26 mouse cellular contexts compared by ENCODE assay signal in genomic region chr6:127130377-127130776, GRCm38 (mm10). TPM values are rescaled to one million over a fixed set of nuclear protein-coding genes. Genes with fewer than 3 reads are reported as not detected.
DNase-seq lines count a peak whose midpoint lies in the region; ATAC-seq and TF ChIP-seq lines count a peak whose summit lies in the region.
"Had no signal": no experiment of that assay in that cellular context is flagged by ENCODE, and none has a peak within 500 bp of the region (broad histone marks: within the 10 kb centered on the region; RNA-seq: fewer than 3 reads in every experiment).

No protein-coding gene starts in this region.

- no peak overlapping the region for H3K4me2 ChIP-seq in midbrain, embryonic 15.5 days
- no peak overlapping the region for H3K4me2 ChIP-seq in heart, embryonic 12.5 days
- H3K4me2 ChIP-seq: embryonic facial prominence, embryonic 15.5 days; heart, embryonic 13.5 days; hindbrain, embryonic 15.5 days; kidney, embryonic 15.5 days; limb, embryonic 15.5 days; liver, embryonic 15.5 days had no signal

- peaks cover 38% of the 10 kb centered on the region for H3K36me3 ChIP-seq in E14TG2a.4 (ENCODE audit: insufficient read depth, low read length)
- H3K36me3 ChIP-seq in midbrain, embryonic 15.5 days (replicated peaks) = no peaks in the 10 kb centered on the region
- peaks cover 86% of the 10 kb centered on the region for H3K36me3 ChIP-seq in heart, embryonic 12.5 days
- H3K36me3 ChIP-seq: hindbrain, embryonic 15.5 days had no signal

- H3K4me1 ChIP-seq in E14TG2a.4 (replicated peaks; ENCODE audit: low read depth, low read length) = peaks cover 56% of the 10 kb centered on the region
- H3K4me1 ChIP-seq in midbrain, embryonic 15.5 days = peaks cover 21% of the 10 kb centered on the region
- peaks cover 6% of the 10 kb centered on the region for H3K4me1 ChIP-seq in heart, embryonic 12.5 days (replicated peaks)
- H3K4me1 ChIP-seq: kidney, embryonic 15.5 days; limb, embryonic 15.5 days; liver, embryonic 15.5 days had no signal

- no peak overlapping the region for H3K9ac ChIP-seq in midbrain, embryonic 15.5 days
- no peak overlapping the region for H3K9ac ChIP-seq in heart, embryonic 12.5 days
- H3K9ac ChIP-seq: embryonic facial prominence, embryonic 15.5 days; heart, embryonic 13.5 days; hindbrain, embryonic 15.5 days; kidney, embryonic 15.5 days; limb, embryonic 15.5 days; liver, embryonic 15.5 days had no signal

- H3K27me3 ChIP-seq in E14TG2a.4 (ENCODE audit: insufficient read depth, low read length) = peaks cover 38% of the 10 kb centered on the region
- no peaks in the 10 kb centered on the region for H3K27me3 ChIP-seq in midbrain, embryonic 15.5 days (replicated peaks)
- no peaks in the 10 kb centered on the region for H3K27me3 ChIP-seq in heart, embryonic 12.5 days (replicated peaks)
- H3K27me3 ChIP-seq: embryonic facial prominence, embryonic 15.5 days; heart, embryonic 13.5 days; hindbrain, embryonic 15.5 days; kidney, embryonic 15.5 days; limb, embryonic 15.5 days; liver, embryonic 15.5 days; Patski had no signal

- WGBS in midbrain, embryonic 15.5 days = 48% methylated on average over 13 of the region's 13 CpGs
- WGBS in heart, embryonic 12.5 days = 72% methylated on average over 13 of the region's 13 CpGs

- DNase-seq in frontal cortex, adult 2 months (ENCODE audit: extremely low spot score in 1 of 2, low spot score in 1 of 2) = no peak
- DNase-seq in ZHBTc4 (ENCODE audit: low read depth, low spot score) = peak; percentile 81
- no peak for DNase-seq in right cerebral cortex, adult 18-20 months
- DNase-seq: adrenal gland, postnatal 14 days; cerebellum, adult 11-12 months; cerebellum, postnatal 25 days; embryo, embryonic 11 days; heart, adult 11 months; retina, postnatal 1 day; thymus, postnatal 4 days had no signal

- H3K27ac ChIP-seq in midbrain, embryonic 15.5 days = no peak overlapping the region
- no peak overlapping the region for H3K27ac ChIP-seq in heart, embryonic 12.5 days (ENCODE audit: poor library complexity, severe bottlenecking)
- H3K27ac ChIP-seq: embryonic facial prominence, embryonic 15.5 days; heart, embryonic 13.5 days; hindbrain, embryonic 15.5 days; kidney, embryonic 15.5 days; limb, embryonic 15.5 days; liver, embryonic 15.5 days; macrophage had no signal

- ATAC-seq in frontal cortex, adult (ENCODE audit: low TSS enrichment) = peak; percentile 52; the same call in 1 of the 2 replicates
- ATAC-seq in midbrain, embryonic 15.5 days (replicated peaks) = 0 out of 2 replicates have a peak, but pooled peaks have one; percentile 32
- ATAC-seq in heart, embryonic 12.5 days (ENCODE audit: insufficient number of reproducible peaks, low FRiP score) = no peak
- ATAC-seq: intestine, postnatal 0 days; Patski had no signal

- TF ChIP-seq CTCF in E14TG2a.4 (conservative IDR thresholded peaks at IDR 0.05; ENCODE audit: low read length) = no peak

- H3K4me3 ChIP-seq in E14TG2a.4 (replicated peaks; ENCODE audit: low read length) = peak overlapping the region; percentile 50
- H3K4me3 ChIP-seq in midbrain, embryonic 15.5 days = no peak overlapping the region
- H3K4me3 ChIP-seq in heart, embryonic 12.5 days = no peak overlapping the region
- H3K4me3 ChIP-seq: embryonic facial prominence, embryonic 15.5 days; heart, embryonic 13.5 days; hindbrain, embryonic 15.5 days; kidney, embryonic 15.5 days; limb, embryonic 15.5 days; liver, embryonic 15.5 days had no signal

- H3K9me3 ChIP-seq in E14TG2a.4 (ENCODE audit: low read length) = no peaks in the 10 kb centered on the region
- no peaks in the 10 kb centered on the region for H3K9me3 ChIP-seq in midbrain, embryonic 15.5 days
- no peaks in the 10 kb centered on the region for H3K9me3 ChIP-seq in heart, embryonic 12.5 days (replicated peaks)
- H3K9me3 ChIP-seq: embryonic facial prominence, embryonic 15.5 days; heart, embryonic 13.5 days; hindbrain, embryonic 15.5 days; kidney, embryonic 15.5 days; limb, embryonic 15.5 days; liver, embryonic 15.5 days had no signal

RNA-seq across cellular contexts. Expression of gene Tigar, which starts 21.0 kb away (rescaled TPM):
- 16.2 and 16.6 TPM in 2 replicates for polyA plus RNA-seq in frontal cortex, adult 2 months (2012; rRNA removed)
- 6.5 and 7.1 TPM in 2 replicates for polyA plus RNA-seq in midbrain, embryonic 15.5 days (2015; fragmentation: Nextera tagmentation; extraction: Ambion mirVana)
- 9.1 and 9.2 TPM in 2 replicates for polyA plus RNA-seq in heart, embryonic 12.5 days (2016; fragmentation: Nextera tagmentation; extraction: Ambion mirVana)

RNA-seq across cellular contexts. Expression of gene Ccnd2, which starts 21.6 kb away (rescaled TPM):
- polyA plus RNA-seq in frontal cortex, adult 2 months (2012; rRNA removed) = 41.8 and 49.2 TPM in 2 replicates
- 320 and 370 TPM in 2 replicates for polyA plus RNA-seq in midbrain, embryonic 15.5 days (2015; fragmentation: Nextera tagmentation; extraction: Ambion mirVana)
- polyA plus RNA-seq in heart, embryonic 12.5 days (2016; fragmentation: Nextera tagmentation; extraction: Ambion mirVana) = 650 and 669 TPM in 2 replicates

RNA-seq across cellular contexts. Expression of gene Fgf23, which starts 57.7 kb away (rescaled TPM):
- polyA plus RNA-seq in frontal cortex, adult 2 months (2012; rRNA removed) = 0.84 and 0.88 TPM in 2 replicates
- polyA plus RNA-seq in midbrain, embryonic 15.5 days (2015; fragmentation: Nextera tagmentation; extraction: Ambion mirVana) = 0.27 and 0.33 TPM in 2 replicates
- polyA plus RNA-seq in heart, embryonic 12.5 days (2016; fragmentation: Nextera tagmentation; extraction: Ambion mirVana) = 0.27 and 0.40 TPM in 2 replicates
- polyA plus RNA-seq: intestine, postnatal 0 days; kidney, embryonic 15.5 days; limb, embryonic 15.5 days; liver, embryonic 15.5 days; lung, embryonic 16.5 days; macrophage; neural tube, embryonic 11.5 days; small intestine, adult 2 months had no signal
